Mouse (Mus musculus) myocyte (in vitro differentiated cells): ENCODE measurements around the gene Smim22. TPM values are rescaled to one million over a fixed set of nuclear protein-coding genes. Genes with fewer than 3 reads are reported as not detected.

ENCODE experiments used
- H3K27me3 ChIP-seq: one replicate; pipeline ENCODE4 v1.6.1; 2011; ENCODE audit not compliant: control insufficient read depth, insufficient read depth, insufficient read length
- H3K36me3 ChIP-seq: one replicate; pipeline ENCODE4 v1.6.1; 2011; ENCODE audit not compliant: control insufficient read depth, insufficient read depth
- H3K4me2 ChIP-seq: one replicate; pipeline ENCODE4 v1.6.1; 2011; ENCODE audit warnings: low read depth, control low read depth
- H3K4me3 ChIP-seq: one replicate; pipeline ENCODE4 v1.5.1; 2011; ENCODE audit warnings: mild to moderate bottlenecking, control low read depth, moderate library complexity
- H3K79me2 ChIP-seq: one replicate; pipeline ENCODE4 v1.6.1; 2011; ENCODE audit not compliant: control insufficient read depth, insufficient read depth
- H3ac ChIP-seq: one replicate; pipeline ENCODE4 v1.6.1; 2011; ENCODE audit not compliant: control insufficient read depth, insufficient read length
- CEBPB ChIP-seq: IDR thresholded peaks from 2 replicates; pipeline ENCODE4 v1.6.1; 2011; ENCODE audit warnings: mild to moderate bottlenecking, moderate library complexity; ENCODE audit not compliant: poor library complexity, insufficient read depth, severe bottlenecking
- E2F4 ChIP-seq: IDR thresholded peaks from one replicate; pipeline ENCODE4 v1.6.1; 2011; ENCODE audit warnings: mild to moderate bottlenecking, control low read depth, moderate library complexity; ENCODE audit not compliant: insufficient read depth
- MAX ChIP-seq: IDR thresholded peaks from one replicate; pipeline ENCODE4 v1.6.1; 2011; ENCODE audit warnings: low read depth, mild to moderate bottlenecking, control low read depth
- MYOD1 ChIP-seq, 3 experiments: IDR thresholded peaks; one replicate each; pipeline ENCODE4 v1.6.1; 2011; ENCODE audit warnings: control low read depth in 2 of 3, low read depth in 2 of 3, mild to moderate bottlenecking in 2 of 3, moderate library complexity in 1 of 3; ENCODE audit not compliant: insufficient read length in 2 of 3, control insufficient read depth in 1 of 3
- MYOG ChIP-seq, 3 experiments: IDR thresholded peaks; one replicate each; pipeline ENCODE4 v1.6.1; 2011; ENCODE audit warnings: control low read depth in 2 of 3, low read depth in 2 of 3, mild to moderate bottlenecking in 2 of 3; ENCODE audit not compliant: insufficient read length in 2 of 3, control insufficient read depth in 1 of 3, insufficient read depth in 1 of 3
- POLR2A ChIP-seq: IDR thresholded peaks from one replicate; pipeline ENCODE4 v1.6.1; 2011; ENCODE audit warnings: low read depth, mild to moderate bottlenecking, control low read depth, moderate library complexity; ENCODE audit not compliant: insufficient read length
- POLR2AphosphoS2 ChIP-seq: IDR thresholded peaks from one replicate; pipeline ENCODE4 v1.6.1; 2011; ENCODE audit warnings: low read depth, control low read depth; ENCODE audit not compliant: insufficient read length
- REST ChIP-seq: IDR thresholded peaks from one replicate; pipeline ENCODE4 v1.6.1; 2011; ENCODE audit warnings: mild to moderate bottlenecking, control low read depth, moderate library complexity; ENCODE audit not compliant: insufficient read depth, insufficient read length
- SRF ChIP-seq: IDR thresholded peaks from one replicate; pipeline ENCODE4 v1.6.1; 2011; ENCODE audit warnings: low read depth; ENCODE audit not compliant: control insufficient read depth, insufficient read length
- TCF12 ChIP-seq: IDR thresholded peaks from one replicate; pipeline ENCODE4 v1.6.1; 2011; ENCODE audit warnings: mild to moderate bottlenecking, control low read depth; ENCODE audit not compliant: poor library complexity, insufficient read depth, severe bottlenecking
- TCF3 ChIP-seq: IDR thresholded peaks from one replicate; pipeline ENCODE4 v1.6.1; 2011; ENCODE audit warnings: low read depth, control low read depth; ENCODE audit not compliant: insufficient read length
- USF1 ChIP-seq: IDR thresholded peaks from one replicate; pipeline ENCODE4 v1.6.1; 2011; ENCODE audit warnings: low read depth, mild to moderate bottlenecking, control low read depth, moderate library complexity
- polyA plus RNA-seq: library from polyadenylated mRNA; unstranded; fragments of >200 nt; fragmentation: generic; extraction: Trizol; gene quantifications from one replicate; pipeline ENCODE4 v1.2.1, GENCODE M21; 2012; ENCODE audit warnings: missing spikeins

Gene Smim22
- polyA plus RNA-seq, 1 experiment = 8.5 TPM

- Histone ChIP-seq H3K27me3 (no peaks in the 10 kb centered on the region), H3K79me2 (no peaks in the 10 kb centered on the region), H3K4me3 (peak within 1 kb of the TSS; percentile 32), H3K36me3 (peaks cover 17% of the 10 kb centered on the region), H3K4me2 (peak within 1 kb of the TSS; percentile 97), H3ac (peak within 1 kb of the TSS; percentile 16)
- TF ChIP-seq POLR2A (peak; percentile 93), REST (no peak), POLR2AphosphoS2 (peak; percentile 91), E2F4 (no peak), MYOG (IDR thresholded peaks at IDR 0.05; ENCODE audit: control insufficient read depth in 1 of 3, insufficient read depth in 1 of 3, insufficient read length in 2 of 3, low read depth in 2 of 3) (peak in 2 of 3 experiments; percentile 32 to 35), SRF (peak; percentile 80), MAX (no peak), CEBPB (no peak), MYOD1 (IDR thresholded peaks at IDR 0.05; ENCODE audit: control insufficient read depth in 1 of 3, insufficient read length in 2 of 3, low read depth in 2 of 3) (peak in 2 of 3 experiments; percentile 22 to 66)
Measured at GRCm38 (mm10) chr16:5013054-5013838, 6.2 kb downstream of the Smim22 start, which contains the start of gene Rogdi. Rogdi (minus strand) TSS chr16:5013553.

GRCm38 (mm10) chr16:5014578-5014977 is 7.5 kb downstream of the Smim22 start:
- TF ChIP-seq TCF12 (no peak), POLR2AphosphoS2 (no peak), MYOD1 (IDR thresholded peaks at IDR 0.05; ENCODE audit: control insufficient read depth in 1 of 3, insufficient read length in 2 of 3, low read depth in 2 of 3) (no peak), TCF3 (no peak), USF1 (no peak), MYOG (IDR thresholded peaks at IDR 0.05; ENCODE audit: control insufficient read depth in 1 of 3, insufficient read depth in 1 of 3, insufficient read length in 2 of 3, low read depth in 2 of 3) (no peak), CEBPB (no peak), MAX (no peak), SRF (no peak), E2F4 (no peak), POLR2A (no peak), REST (no peak)
- no peak overlapping the region for H3K4me3 ChIP-seq
- H3K27me3 ChIP-seq = no peaks in the 10 kb centered on the region
- peaks cover 29% of the 10 kb centered on the region for H3K36me3 ChIP-seq
- H3K79me2 ChIP-seq = no peaks in the 10 kb centered on the region
- H3ac ChIP-seq = no peak overlapping the region
- no peak overlapping the region for H3K4me2 ChIP-seq

- no peak for TF ChIP-seq MYOG (IDR thresholded peaks at IDR 0.05; ENCODE audit: control insufficient read depth in 1 of 3, insufficient read depth in 1 of 3, insufficient read length in 2 of 3, low read depth in 2 of 3)
- no peak for TF ChIP-seq E2F4
- TF ChIP-seq REST = no peak
- no peak for TF ChIP-seq MAX
- TF ChIP-seq POLR2A = no peak
- no peak for TF ChIP-seq TCF3
- no peak for TF ChIP-seq POLR2AphosphoS2
- no peak for TF ChIP-seq USF1
- no peak for TF ChIP-seq CEBPB
- TF ChIP-seq TCF12 = no peak
- TF ChIP-seq SRF = no peak
- no peak for TF ChIP-seq MYOD1 (IDR thresholded peaks at IDR 0.05; ENCODE audit: control insufficient read depth in 1 of 3, insufficient read length in 2 of 3, low read depth in 2 of 3)
- peaks cover 75% of the 10 kb centered on the region for H3K36me3 ChIP-seq
- no peaks in the 10 kb centered on the region for H3K79me2 ChIP-seq
- H3K27me3 ChIP-seq = no peaks in the 10 kb centered on the region
- H3ac ChIP-seq = no peak overlapping the region
- no peak overlapping the region for H3K4me2 ChIP-seq
- H3K4me3 ChIP-seq = no peak overlapping the region
Measured at GRCm38 (mm10) chr16:5024021-5024420, 16.9 kb downstream of the Smim22 start.

- Histone ChIP-seq H3K4me3 (no peak overlapping the region), H3ac (no peak overlapping the region), H3K79me2 (no peaks in the 10 kb centered on the region), H3K27me3 (no peaks in the 10 kb centered on the region), H3K4me2 (no peak overlapping the region), H3K36me3 (peaks cover 84% of the 10 kb centered on the region)
- TF ChIP-seq E2F4 (no peak), TCF3 (no peak), TCF12 (no peak), POLR2A (no peak), MYOG (IDR thresholded peaks at IDR 0.05; ENCODE audit: control insufficient read depth in 1 of 3, insufficient read depth in 1 of 3, insufficient read length in 2 of 3, low read depth in 2 of 3) (no peak), MAX (no peak), REST (no peak), POLR2AphosphoS2 (no peak), USF1 (no peak), SRF (no peak), CEBPB (no peak), MYOD1 (IDR thresholded peaks at IDR 0.05; ENCODE audit: control insufficient read depth in 1 of 3, insufficient read length in 2 of 3, low read depth in 2 of 3) (no peak)
Measured at GRCm38 (mm10) chr16:5029847-5030246, 22.8 kb downstream of the Smim22 start.
